Mouse (Mus musculus): ENCODE measurements at regions not wholly inside any gene's neighbourhood (a gene's known extent, or its start where the extent isn't known, plus 50 kb on each side); places are given as distances from the start of the nearest gene placed in this dataset.
A peak's percentile ranks its signal among the peaks of the same experiment; 100 is the strongest.

GRCm38 (mm10) chr12:45745697-45746096 lies 671.2 kb upstream of the Stxbp6 start:
- Histone ChIP-seq H3K4me1 (no peaks in the 10 kb centered on the region), H3K27me3 (ENCODE audit: poor library complexity, severe bottlenecking) (no peaks in the 10 kb centered on the region), H3K9me3 (no peaks in the 10 kb centered on the region), H3K27ac (no peak overlapping the region), H3K4me3 (no peak overlapping the region), H3K36me3 (replicated peaks) (no peaks in the 10 kb centered on the region)
- no peak for DNase-seq (ENCODE audit: extremely low spot score, low spot score)
- WGBS: 83% methylated on average over 2 of the region's 2 CpGs

- no peak for DNase-seq (ENCODE audit: extremely low spot score, low spot score)
- 95% methylated on average over 2 of the region's 2 CpGs for WGBS
- no peak overlapping the region for H3K4me3 ChIP-seq
- H3K27ac ChIP-seq: no peak overlapping the region
- H3K27me3 ChIP-seq (ENCODE audit: poor library complexity, severe bottlenecking): no peaks in the 10 kb centered on the region
- no peaks in the 10 kb centered on the region for H3K4me1 ChIP-seq
- H3K36me3 ChIP-seq (replicated peaks): no peaks in the 10 kb centered on the region
- H3K9me3 ChIP-seq: no peaks in the 10 kb centered on the region
Measured at GRCm38 (mm10) chr12:45744619-45745018, 670.1 kb upstream of the Stxbp6 start.

GRCm38 (mm10) chr12:45733661-45734060 lies 659.2 kb upstream of the Stxbp6 start:
- Histone ChIP-seq H3K27me3 (ENCODE audit: poor library complexity, severe bottlenecking) (no peaks in the 10 kb centered on the region), H3K9me3 (no peaks in the 10 kb centered on the region), H3K36me3 (replicated peaks) (no peaks in the 10 kb centered on the region), H3K4me3 (no peak overlapping the region), H3K4me1 (no peaks in the 10 kb centered on the region), H3K27ac (no peak overlapping the region)
- 75% methylated on average over 4 of the region's 4 CpGs for WGBS
- no peak for DNase-seq (ENCODE audit: extremely low spot score, low spot score)

DNA sequence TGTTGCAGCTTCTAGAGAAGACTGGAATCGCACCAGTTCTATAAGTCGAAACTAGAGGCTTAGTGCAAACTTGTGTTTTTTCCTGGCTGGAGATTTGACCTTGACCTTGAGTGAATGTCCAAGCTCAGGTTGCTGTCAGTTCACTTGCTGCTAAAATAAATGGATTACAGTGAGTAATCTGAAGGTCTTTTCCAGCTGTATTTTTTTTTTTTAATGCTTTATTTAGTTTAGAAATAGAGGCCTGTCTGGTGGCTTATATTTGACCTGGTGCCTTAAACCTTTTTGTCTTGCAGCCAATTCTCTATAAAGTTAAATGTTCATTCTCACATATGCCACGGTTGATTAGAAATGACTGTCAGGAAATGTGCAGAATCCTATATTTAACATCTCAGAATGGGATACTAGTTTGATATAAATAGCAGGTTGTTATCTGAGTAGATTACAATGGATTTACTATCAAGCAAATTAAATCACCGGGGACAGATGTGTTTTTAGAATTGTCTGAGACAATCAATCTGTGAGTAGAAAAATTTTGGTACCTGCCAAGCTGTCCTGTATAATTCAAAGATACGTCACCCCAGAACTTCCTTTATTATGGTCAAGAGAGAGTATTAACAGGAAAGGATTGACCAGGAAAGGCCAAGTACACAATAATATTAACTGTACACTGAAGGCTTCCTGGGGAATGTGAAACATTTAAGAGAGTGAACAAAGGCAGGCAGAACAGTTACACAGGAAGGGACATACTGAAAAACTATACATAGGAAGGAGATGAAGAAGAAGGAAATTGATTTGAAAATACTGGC lies 650.3 kb upstream of the Stxbp6 start:
- Histone ChIP-seq H3K27me3 (ENCODE audit: poor library complexity, severe bottlenecking) (no peaks in the 10 kb centered on the region), H3K9me3 (no peaks in the 10 kb centered on the region), H3K4me1 (no peaks in the 10 kb centered on the region), H3K4me3 (no peak overlapping the region), H3K36me3 (replicated peaks) (no peaks in the 10 kb centered on the region), H3K27ac (no peak overlapping the region)
- no peak for DNase-seq (ENCODE audit: extremely low spot score, low spot score)
- 86% methylated on average over 5 of the region's 5 CpGs for WGBS

GRCm38 (mm10) chr12:45711351-45711750 lies 636.8 kb upstream of the Stxbp6 start:
- no peak for DNase-seq (ENCODE audit: extremely low spot score, low spot score)
- H3K36me3 ChIP-seq (replicated peaks): no peaks in the 10 kb centered on the region
- H3K4me1 ChIP-seq: peaks cover 3% of the 10 kb centered on the region
- no peaks in the 10 kb centered on the region for H3K9me3 ChIP-seq
- no peak overlapping the region for H3K4me3 ChIP-seq
- no peak overlapping the region for H3K27ac ChIP-seq
- H3K27me3 ChIP-seq (ENCODE audit: poor library complexity, severe bottlenecking): no peaks in the 10 kb centered on the region

DNA sequence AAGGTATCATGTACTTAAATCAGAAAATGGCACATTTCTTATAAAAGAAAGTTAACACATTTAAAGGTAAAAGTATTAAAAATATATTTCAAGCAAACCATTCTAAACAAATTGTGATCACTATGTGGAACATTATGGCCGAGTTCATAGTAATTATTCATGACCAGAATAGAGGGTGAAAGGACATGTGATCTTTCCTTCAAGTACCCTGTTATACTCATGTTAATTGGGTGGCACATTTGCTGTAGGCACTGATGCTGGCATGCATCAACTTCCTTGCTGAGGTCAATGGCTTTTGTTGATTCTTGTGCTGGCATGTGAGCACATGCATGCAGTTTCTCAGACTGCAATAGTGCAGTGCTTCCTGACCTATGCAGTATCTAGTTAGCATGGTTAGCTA lies 636.3 kb upstream of the Stxbp6 start:
- 85% methylated on average over 1 of the region's 1 CpGs for WGBS

GRCm38 (mm10) chr12:45689291-45689690 lies 614.8 kb upstream of the Stxbp6 start:
- WGBS: 91% methylated on average over 1 of the region's 1 CpGs
- H3K36me3 ChIP-seq (replicated peaks): no peaks in the 10 kb centered on the region

More for the DNA sequence above, 636.3 kb upstream of the Stxbp6 start:
- no peaks in the 10 kb centered on the region for H3K9me3 ChIP-seq
- no peak for DNase-seq (ENCODE audit: extremely low spot score, low spot score)
- H3K36me3 ChIP-seq (replicated peaks): no peaks in the 10 kb centered on the region
- H3K27me3 ChIP-seq (ENCODE audit: poor library complexity, severe bottlenecking): no peaks in the 10 kb centered on the region
- peaks cover 3% of the 10 kb centered on the region for H3K4me1 ChIP-seq
- no peak overlapping the region for H3K27ac ChIP-seq
- H3K4me3 ChIP-seq: no peak overlapping the region

GRCm38 (mm10) chr12:45686765-45687164 lies 612.3 kb upstream of the Stxbp6 start:
- no peaks in the 10 kb centered on the region for H3K9me3 ChIP-seq
- H3K27ac ChIP-seq: no peak overlapping the region
- no peak overlapping the region for H3K4me3 ChIP-seq
- H3K27me3 ChIP-seq (ENCODE audit: poor library complexity, severe bottlenecking): no peaks in the 10 kb centered on the region
- no peaks in the 10 kb centered on the region for H3K36me3 ChIP-seq (replicated peaks)
- no peaks in the 10 kb centered on the region for H3K4me1 ChIP-seq
- no peak for DNase-seq (ENCODE audit: extremely low spot score, low spot score)

More at GRCm38 (mm10) chr12:45689291-45689690, 614.8 kb upstream of the Stxbp6 start:
- no peak overlapping the region for H3K4me3 ChIP-seq
- H3K27ac ChIP-seq: no peak overlapping the region
- H3K4me1 ChIP-seq: no peaks in the 10 kb centered on the region
- no peaks in the 10 kb centered on the region for H3K9me3 ChIP-seq
- H3K27me3 ChIP-seq (ENCODE audit: poor library complexity, severe bottlenecking): no peaks in the 10 kb centered on the region
- DNase-seq (ENCODE audit: extremely low spot score, low spot score): no peak

DNA sequence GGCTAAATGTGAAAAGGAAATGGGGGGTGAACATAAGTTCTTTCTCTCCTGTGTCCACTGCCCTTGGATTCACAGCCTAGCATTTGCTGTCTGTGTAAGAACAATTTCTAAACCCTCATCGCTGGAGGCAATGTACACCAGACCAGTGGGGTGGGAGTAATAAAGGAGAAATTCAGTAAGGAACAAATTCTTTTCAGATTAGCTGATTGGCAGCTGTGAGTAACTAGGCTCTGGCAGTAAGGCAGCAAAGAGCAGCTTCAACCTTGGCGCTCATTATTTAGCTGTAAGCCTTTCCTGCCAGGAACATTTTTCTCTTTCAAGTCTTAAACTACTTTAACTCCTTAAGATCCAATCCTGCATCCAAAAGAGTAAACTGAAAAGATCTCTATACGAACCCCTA lies 597.9 kb upstream of the Stxbp6 start:
- 43% methylated on average over 3 of the region's 3 CpGs for WGBS
- peaks cover 24% of the 10 kb centered on the region for H3K4me1 ChIP-seq
- DNase-seq (ENCODE audit: extremely low spot score, low spot score): no peak
- H3K27ac ChIP-seq: no peak overlapping the region; the same call in 1 of the 2 replicates
- H3K9me3 ChIP-seq: no peaks in the 10 kb centered on the region
- no peaks in the 10 kb centered on the region for H3K36me3 ChIP-seq (replicated peaks)
- no peak overlapping the region for H3K4me3 ChIP-seq
- no peaks in the 10 kb centered on the region for H3K27me3 ChIP-seq (ENCODE audit: poor library complexity, severe bottlenecking)

DNA sequence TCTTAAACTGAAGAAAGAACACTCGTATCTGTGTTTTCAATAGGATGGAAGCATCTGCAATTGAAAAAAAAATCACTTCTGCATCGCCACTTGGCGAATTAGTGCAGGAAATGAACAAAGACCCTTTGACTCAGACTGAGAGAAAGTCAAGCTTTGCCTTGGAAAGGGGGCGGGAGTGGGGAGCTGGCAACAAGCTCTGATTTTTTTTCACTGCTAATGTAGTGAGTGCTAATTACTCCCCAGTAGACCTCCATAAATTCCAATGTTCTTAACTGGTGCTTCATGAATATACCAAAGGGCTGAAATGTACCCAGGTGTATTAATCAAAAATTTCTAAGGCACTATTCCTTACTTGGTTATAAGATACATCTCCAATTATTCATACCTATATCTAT lies 597.0 kb upstream of the Stxbp6 start:
- no peaks in the 10 kb centered on the region for H3K9me3 ChIP-seq
- no peaks in the 10 kb centered on the region for H3K27me3 ChIP-seq (ENCODE audit: poor library complexity, severe bottlenecking)

DNA sequence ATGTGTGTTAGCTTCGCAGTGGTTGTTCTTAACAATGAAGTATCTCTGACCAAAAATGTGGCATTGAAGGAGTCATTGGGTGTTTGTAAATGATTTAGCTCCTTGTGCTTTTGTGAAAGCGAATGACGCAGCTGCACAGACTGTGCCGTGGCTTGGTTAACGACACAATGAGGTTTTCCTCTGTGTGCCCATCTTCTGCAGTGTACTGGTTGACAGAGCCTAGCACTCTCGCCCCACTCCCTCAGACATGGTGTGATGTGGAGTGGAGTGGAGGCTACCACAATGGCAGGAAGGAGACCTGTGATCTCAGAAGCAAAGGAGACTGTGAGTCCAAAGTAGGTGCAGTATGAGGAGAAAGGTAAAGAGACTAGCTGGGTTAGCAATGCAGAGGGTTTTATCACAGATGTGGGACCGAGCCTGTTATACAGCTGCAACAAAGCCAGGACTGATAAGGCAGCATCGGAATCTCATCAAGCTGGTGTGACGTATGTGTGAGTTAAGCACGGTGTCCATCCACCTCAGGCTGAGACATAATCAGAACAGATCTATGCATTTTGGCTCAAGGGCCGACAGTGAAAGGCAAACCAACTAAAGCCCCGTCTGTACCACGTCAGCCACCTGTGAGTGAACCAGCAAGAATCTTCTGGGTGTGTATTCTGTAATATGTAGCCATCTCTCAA lies 596.5 kb upstream of the Stxbp6 start:
- no peaks in the 10 kb centered on the region for H3K36me3 ChIP-seq (replicated peaks)
- no peaks in the 10 kb centered on the region for H3K9me3 ChIP-seq
- H3K4me1 ChIP-seq: peaks cover 24% of the 10 kb centered on the region
- no peak overlapping the region for H3K4me3 ChIP-seq
- 77% methylated on average over 13 of the region's 13 CpGs for WGBS
- DNase-seq (ENCODE audit: extremely low spot score, low spot score): no peak
- no peaks in the 10 kb centered on the region for H3K27me3 ChIP-seq (ENCODE audit: poor library complexity, severe bottlenecking)
- H3K27ac ChIP-seq: 0 out of 2 replicates have a peak overlapping the region, but pooled peaks have one; percentile 48

More for the DNA sequence above, 597.0 kb upstream of the Stxbp6 start:
- H3K4me3 ChIP-seq: no peak overlapping the region
- DNase-seq (ENCODE audit: extremely low spot score, low spot score): no peak
- H3K4me1 ChIP-seq: peaks cover 24% of the 10 kb centered on the region
- WGBS: 52% methylated on average over 4 of the region's 4 CpGs
- H3K27ac ChIP-seq: no peak overlapping the region
- no peaks in the 10 kb centered on the region for H3K36me3 ChIP-seq (replicated peaks)

GRCm38 (mm10) chr12:45670246-45670873 lies 595.9 kb upstream of the Stxbp6 start:
- Histone ChIP-seq H3K4me1 (peaks cover 24% of the 10 kb centered on the region), H3K4me3 (no peak overlapping the region), H3K27me3 (ENCODE audit: poor library complexity, severe bottlenecking) (no peaks in the 10 kb centered on the region), H3K36me3 (replicated peaks) (no peaks in the 10 kb centered on the region), H3K27ac (no peak overlapping the region; the same call in 1 of the 2 replicates), H3K9me3 (no peaks in the 10 kb centered on the region)
- WGBS: 81% methylated on average over 6 of the region's 6 CpGs
- DNase-seq (ENCODE audit: extremely low spot score, low spot score): no peak

DNA sequence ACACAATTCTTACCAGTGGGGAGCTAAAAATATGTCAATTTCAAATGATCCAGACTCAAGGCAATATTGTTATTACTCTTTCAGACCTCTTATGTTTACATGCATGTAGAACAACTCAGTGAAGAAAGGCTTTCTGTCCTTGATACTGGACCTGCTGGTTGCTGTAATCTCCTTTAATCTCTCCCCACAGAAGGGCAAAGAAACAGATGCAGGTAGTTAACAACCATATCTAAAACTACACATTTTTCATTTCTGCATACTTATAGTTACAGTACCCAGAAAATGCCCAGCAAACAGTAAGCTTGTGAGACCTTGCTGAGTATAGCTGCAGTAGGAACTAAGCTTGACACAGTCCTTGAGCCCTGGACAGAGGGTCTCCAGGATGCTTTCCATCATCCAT lies 585.1 kb upstream of the Stxbp6 start:
- no peaks in the 10 kb centered on the region for H3K9me3 ChIP-seq
- H3K4me3 ChIP-seq: no peak overlapping the region
- H3K4me1 ChIP-seq: no peaks in the 10 kb centered on the region
- no peaks in the 10 kb centered on the region for H3K27me3 ChIP-seq (ENCODE audit: poor library complexity, severe bottlenecking)
- no peak overlapping the region for H3K27ac ChIP-seq
- no peaks in the 10 kb centered on the region for H3K36me3 ChIP-seq (replicated peaks)
- DNase-seq (ENCODE audit: extremely low spot score, low spot score): no peak
